Mouse (Mus musculus) cortical plate, adult 2 months (tissue): ENCODE measurements at regions not wholly inside any gene's neighbourhood (a gene's known extent, or its start where the extent isn't known, plus 50 kb on each side); places are given as distances from the start of the nearest gene placed in this dataset.

ENCODE experiments used
- CTCF ChIP-seq: fragments of 200-500 bp; IDR thresholded peaks from 2 replicates; pipeline ENCODE4 v1.5.1; 2011; ENCODE audit warnings: mild to moderate bottlenecking, control low read depth, low read length; ENCODE audit not compliant: insufficient read depth; ENCODE audit errors: extremely low read depth
- POLR2A ChIP-seq: fragments of 200-500 bp; IDR thresholded peaks from 2 replicates; pipeline ENCODE4 v1.6.1; 2011; ENCODE audit warnings: mild to moderate bottlenecking, low read length, control low read depth; ENCODE audit not compliant: insufficient read depth; ENCODE audit errors: extremely low read depth

DNA sequence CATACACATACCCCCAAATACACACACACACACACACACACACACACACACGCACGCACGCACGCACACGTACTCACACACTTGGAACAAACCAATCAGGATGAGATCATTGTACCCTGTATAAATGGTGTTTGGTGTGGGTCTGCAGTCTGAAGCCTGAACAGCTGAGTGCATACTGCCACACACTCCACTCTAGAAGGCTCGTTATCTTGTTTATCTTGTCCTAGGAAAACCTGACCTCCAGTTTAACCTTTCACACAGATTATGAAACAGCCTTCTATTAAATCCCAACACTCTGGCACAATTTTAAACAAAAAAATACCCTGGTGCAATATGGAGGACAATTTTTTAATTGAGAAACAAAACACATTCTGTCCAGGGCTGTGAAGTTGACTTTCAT, 649.9 kb upstream of the Tbl1xr1 start:
- TF ChIP-seq CTCF (no peak), POLR2A (no peak)
